Mouse (Mus musculus) E14TG2a.4 (cell line): ENCODE results near the gene Prkca.

Source experiments
- CTCF ChIP-seq: conservative IDR thresholded peaks from 2 replicates; pipeline ENCODE4 v1.5.1; 2014; ENCODE audit warnings: low read length
- NANOG ChIP-seq: IDR thresholded peaks from 2 replicates; pipeline ENCODE4 v1.6.1; 2014; ENCODE audit warnings: borderline replicate concordance, low read length, mixed read lengths
- POU5F1 ChIP-seq: IDR thresholded peaks from 2 replicates; pipeline ENCODE4 v1.6.1; 2014; ENCODE audit warnings: low read length, borderline replicate concordance

- TF ChIP-seq CTCF, result peak; percentile 70
- TF ChIP-seq NANOG, result no peak
- TF ChIP-seq POU5F1, result no peak
Measured at GRCm38 (mm10) chr11:107900470-107900869, 443.3 kb downstream of the Prkca start.
